Mouse (Mus musculus): ENCODE measurements around the gene Slc22a20. TPM values are rescaled to one million over a fixed set of nuclear protein-coding genes. Genes with fewer than 3 reads are reported as not detected.

Slc22a20 gene
- total RNA-seq, 2 experiments from 2014 or later: not detected

- no peak for ATAC-seq (replicated peaks; ENCODE audit: low FRiP score, poor library complexity, severe bottlenecking)
Observed at GRCm38 (mm10) chr19:5928546-5928945, 57.4 kb downstream of the Slc22a20 start.

DNA sequence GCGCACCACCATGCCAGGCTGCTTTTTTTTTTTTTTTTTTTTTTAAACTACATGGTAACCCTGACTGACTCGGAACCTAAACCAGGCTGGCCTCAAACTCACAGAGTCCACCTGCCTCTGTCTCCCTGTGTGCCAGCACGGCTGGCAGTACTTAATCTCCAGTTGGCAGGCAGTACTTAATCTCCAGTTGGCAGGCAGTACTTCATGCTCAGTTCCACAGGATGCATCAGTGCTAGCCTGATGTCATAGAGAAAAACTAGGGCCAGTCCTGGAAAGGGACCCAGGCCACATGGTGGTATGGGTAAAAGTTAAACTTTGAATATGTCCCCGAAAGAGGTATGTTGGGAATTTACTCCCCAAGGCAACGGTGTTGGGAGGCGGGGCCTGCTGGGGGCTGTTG is 57.8 kb downstream of the Slc22a20 start:
- ATAC-seq (replicated peaks; ENCODE audit: low FRiP score, poor library complexity, severe bottlenecking): peak; percentile 50

- no peak for ATAC-seq (replicated peaks; ENCODE audit: low FRiP score, poor library complexity, severe bottlenecking)
Observed at GRCm38 (mm10) chr19:5927532-5927931, 58.4 kb downstream of the Slc22a20 start.

- no peak for ATAC-seq (replicated peaks; ENCODE audit: low FRiP score, poor library complexity, severe bottlenecking)
Observed at GRCm38 (mm10) chr19:5927026-5927425, 58.9 kb downstream of the Slc22a20 start.

DNA sequence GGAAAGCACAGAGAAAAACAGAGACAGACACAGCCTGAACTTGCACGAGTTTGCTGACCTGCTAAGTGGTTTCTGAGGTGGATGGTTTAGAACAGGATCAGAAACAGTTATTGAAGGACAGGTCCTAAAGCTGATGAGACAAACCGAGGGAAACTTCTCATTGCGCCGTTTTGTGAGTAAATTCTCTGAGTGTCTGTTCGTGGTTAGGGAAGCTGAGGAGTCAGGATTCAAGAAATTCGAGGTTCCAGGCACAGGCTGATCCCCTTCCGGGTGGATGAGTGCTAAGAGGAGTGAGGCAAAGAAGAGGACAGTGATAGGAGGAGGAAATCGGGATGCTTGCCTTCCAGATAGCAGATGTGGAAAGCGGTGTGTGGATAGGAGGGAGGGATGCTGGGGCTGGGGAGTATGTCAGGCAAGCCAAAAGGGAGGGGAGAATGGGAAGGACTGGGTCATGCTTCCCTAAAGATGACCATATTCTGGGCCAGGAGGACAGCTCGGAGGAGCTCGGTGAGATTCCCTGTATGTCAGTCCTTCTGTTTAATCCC is 60.6 kb downstream of the Slc22a20 start:
- no peak for ATAC-seq (replicated peaks; ENCODE audit: low FRiP score, poor library complexity, severe bottlenecking)

- peak; percentile 83 for ATAC-seq (replicated peaks; ENCODE audit: low FRiP score, poor library complexity, severe bottlenecking)
Observed at GRCm38 (mm10) chr19:5924713-5925093, 61.2 kb downstream of the Slc22a20 start, which contains the start of gene Cdc42ep2. TSS of gene Cdc42ep2 (minus strand) at chr19:5924816.

GRCm38 (mm10) chr19:5923990-5924712 is 61.8 kb downstream of the Slc22a20 start:
- peak; percentile 60 for ATAC-seq (replicated peaks; ENCODE audit: low FRiP score, poor library complexity, severe bottlenecking)

DNA sequence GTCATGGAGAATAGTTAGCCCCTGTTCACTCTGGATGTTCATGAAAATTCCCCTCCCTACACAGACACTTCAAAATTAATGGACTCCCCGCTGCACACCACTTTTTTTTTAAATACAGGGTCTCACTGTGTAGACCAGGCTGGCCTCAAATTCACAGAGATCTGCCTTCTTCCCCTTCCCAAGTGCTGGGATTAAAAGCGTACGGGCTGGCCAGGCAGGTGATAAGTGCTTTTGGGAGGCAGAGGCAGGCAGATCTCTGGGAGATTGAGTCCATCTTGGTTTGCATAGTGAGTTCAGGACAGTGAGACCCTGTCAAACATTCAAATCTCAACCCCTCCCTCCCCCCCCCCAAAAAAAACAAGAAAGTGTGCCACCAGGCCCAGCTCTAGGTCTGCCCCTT is 63.0 kb downstream of the Slc22a20 start:
- ATAC-seq (replicated peaks; ENCODE audit: low FRiP score, poor library complexity, severe bottlenecking): no peak

DNA sequence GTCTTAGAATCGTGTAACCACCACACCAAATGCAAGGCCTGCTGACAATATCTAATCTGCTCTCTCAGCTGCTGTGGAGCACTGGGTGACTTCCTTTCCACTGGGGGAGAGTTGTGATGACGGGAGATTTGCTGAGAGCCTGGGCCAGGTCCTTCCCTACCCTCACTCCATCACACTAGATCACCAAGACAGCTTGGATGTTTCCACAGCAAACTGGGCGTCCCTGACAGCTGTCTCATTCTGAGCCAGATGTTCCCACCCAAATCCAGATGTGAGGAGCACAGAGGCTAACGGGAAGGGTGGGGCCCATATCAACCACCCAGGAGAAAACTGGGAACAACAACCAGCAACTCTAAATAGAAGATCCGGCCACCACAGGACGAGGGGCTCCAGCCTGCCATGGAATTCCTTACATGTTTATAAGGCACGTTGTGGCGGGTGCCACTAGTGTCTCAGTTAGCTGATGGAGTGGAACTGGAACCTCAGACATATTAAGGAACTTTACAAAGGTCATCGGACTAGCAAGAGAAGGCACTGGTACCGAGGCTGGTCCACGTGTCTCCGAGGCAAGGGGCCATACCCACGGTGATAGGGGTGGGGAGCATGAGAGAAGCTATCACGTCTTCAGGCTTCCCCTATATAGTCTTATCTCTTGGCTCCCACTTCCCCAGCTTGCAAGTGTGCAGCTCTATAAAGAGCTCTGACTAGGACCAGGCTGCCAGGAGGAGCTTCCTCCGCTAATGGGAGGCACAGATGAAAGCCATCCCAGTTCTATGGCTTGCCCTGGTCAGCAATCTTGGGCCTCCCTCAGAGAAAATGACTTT is 63.6 kb downstream of the Slc22a20 start:
- peak; percentile 40 for ATAC-seq (replicated peaks; ENCODE audit: low FRiP score, poor library complexity, severe bottlenecking)

- peak; percentile 16; the same call in 1 of the 2 replicates for ATAC-seq (replicated peaks; ENCODE audit: low FRiP score, poor library complexity, severe bottlenecking)
Observed at GRCm38 (mm10) chr19:5921715-5922114, 64.2 kb downstream of the Slc22a20 start.

Other genes starting within 250 kb of the Slc22a20 start
- gene Ltbp3, start 245.2 kb downstream of the Slc22a20 start, total RNA-seq (2015; ENCODE audit: low replicate concordance): 0.63 TPM in 1 of 2 replicates, not detected in the other
- gene Ltbp3, start 245.2 kb downstream of the Slc22a20 start, total RNA-seq (2017; ENCODE audit: low replicate concordance): 0.68 TPM in 1 of 2 replicates, not detected in the other
- 8.2 and 12.9 TPM in 2 replicates for gene Scyl1, start 214.7 kb downstream of the Slc22a20 start, total RNA-seq (2015; ENCODE audit: low replicate concordance)
- gene Scyl1, start 214.7 kb downstream of the Slc22a20 start, total RNA-seq (2017; ENCODE audit: low replicate concordance): 9.1 and 11.9 TPM in 2 replicates
- 5.4 and 6.0 TPM in 2 replicates for gene Frmd8, start 110.9 kb downstream of the Slc22a20 start, total RNA-seq (2015; ENCODE audit: low replicate concordance)
- 4.2 and 6.8 TPM in 2 replicates for gene Frmd8, start 110.9 kb downstream of the Slc22a20 start, total RNA-seq (2017; ENCODE audit: low replicate concordance)
- gene Slc25a45, start 108.3 kb downstream of the Slc22a20 start, total RNA-seq (2015; ENCODE audit: low replicate concordance): 14.0 and 14.6 TPM in 2 replicates
- gene Slc25a45, start 108.3 kb downstream of the Slc22a20 start, total RNA-seq (2017; ENCODE audit: low replicate concordance): 10.0 and 11.3 TPM in 2 replicates
- gene Tigd3, start 92.0 kb downstream of the Slc22a20 start, total RNA-seq (2015; ENCODE audit: low replicate concordance): 0.38 and 1.0 TPM in 2 replicates
- 3.1 and 6.1 TPM in 2 replicates for gene Tigd3, start 92.0 kb downstream of the Slc22a20 start, total RNA-seq (2017; ENCODE audit: low replicate concordance)
- gene Dpf2, start 73.1 kb downstream of the Slc22a20 start, total RNA-seq (2015; ENCODE audit: low replicate concordance): 19.4 and 34.3 TPM in 2 replicates
- 58.8 and 71.4 TPM in 2 replicates for gene Dpf2, start 73.1 kb downstream of the Slc22a20 start, total RNA-seq (2017; ENCODE audit: low replicate concordance)
- 0.38 and 0.42 TPM in 2 replicates for gene Cdc42ep2, start 61.3 kb downstream of the Slc22a20 start, total RNA-seq (2015; ENCODE audit: low replicate concordance)
- 0.42 TPM in 1 of 2 replicates, not detected in the other for gene Cdc42ep2, start 61.3 kb downstream of the Slc22a20 start, total RNA-seq (2017; ENCODE audit: low replicate concordance)
- gene Pola2, start 21.9 kb downstream of the Slc22a20 start, total RNA-seq (2015; ENCODE audit: low replicate concordance): 24.5 and 44.0 TPM in 2 replicates
- gene Pola2, start 21.9 kb downstream of the Slc22a20 start, total RNA-seq (2017; ENCODE audit: low replicate concordance): 30.8 and 38.7 TPM in 2 replicates
- 18.1 and 23.8 TPM in 2 replicates for gene Capn1, start 29.8 kb upstream of the Slc22a20 start, total RNA-seq (2015; ENCODE audit: low replicate concordance)
- gene Capn1, start 29.8 kb upstream of the Slc22a20 start, total RNA-seq (2017; ENCODE audit: low replicate concordance): 34.8 and 43.7 TPM in 2 replicates
- gene Syvn1, start 60.4 kb upstream of the Slc22a20 start, total RNA-seq (2015; ENCODE audit: low replicate concordance): 35.5 and 43.0 TPM in 2 replicates
- 9.9 and 16.0 TPM in 2 replicates for gene Syvn1, start 60.4 kb upstream of the Slc22a20 start, total RNA-seq (2017; ENCODE audit: low replicate concordance)
- 10.0 and 15.3 TPM in 2 replicates for gene Mrpl49, start 71.6 kb upstream of the Slc22a20 start, total RNA-seq (2015; ENCODE audit: low replicate concordance)
- 8.1 and 10.2 TPM in 2 replicates for gene Mrpl49, start 71.6 kb upstream of the Slc22a20 start, total RNA-seq (2017; ENCODE audit: low replicate concordance)
- gene Fau, start 71.7 kb upstream of the Slc22a20 start, total RNA-seq (2015; ENCODE audit: low replicate concordance): 503 and 517 TPM in 2 replicates
- gene Fau, start 71.7 kb upstream of the Slc22a20 start, total RNA-seq (2017; ENCODE audit: low replicate concordance): 317 and 511 TPM in 2 replicates
- 1.3 and 2.7 TPM in 2 replicates for gene Znhit2, start 75.0 kb upstream of the Slc22a20 start, total RNA-seq (2015; ENCODE audit: low replicate concordance)
- gene Znhit2, start 75.0 kb upstream of the Slc22a20 start, total RNA-seq (2017; ENCODE audit: low replicate concordance): 2.5 and 6.3 TPM in 2 replicates
- 1.2 and 2.3 TPM in 2 replicates for gene Tm7sf2, start 82.2 kb upstream of the Slc22a20 start, total RNA-seq (2015; ENCODE audit: low replicate concordance)
- 0.98 and 4.2 TPM in 2 replicates for gene Tm7sf2, start 82.2 kb upstream of the Slc22a20 start, total RNA-seq (2017; ENCODE audit: low replicate concordance)
- 16.3 and 21.3 TPM in 2 replicates for gene Vps51, start 91.1 kb upstream of the Slc22a20 start, total RNA-seq (2015; ENCODE audit: low replicate concordance)
- 12.3 and 13.4 TPM in 2 replicates for gene Vps51, start 91.1 kb upstream of the Slc22a20 start, total RNA-seq (2017; ENCODE audit: low replicate concordance)
- not detected in 2 replicates for gene Tmem262, start 93.9 kb upstream of the Slc22a20 start, total RNA-seq (2015; ENCODE audit: low replicate concordance)
- gene Tmem262, start 93.9 kb upstream of the Slc22a20 start, total RNA-seq (2017; ENCODE audit: low replicate concordance): not detected in 2 replicates
- gene Gm28374, start 96.1 kb upstream of the Slc22a20 start, total RNA-seq (2015; ENCODE audit: low replicate concordance): not detected in 2 replicates
- gene Gm28374, start 96.1 kb upstream of the Slc22a20 start, total RNA-seq (2017; ENCODE audit: low replicate concordance): not detected in 2 replicates
- 0.77 and 3.8 TPM in 2 replicates for gene Zfpl1, start 98.8 kb upstream of the Slc22a20 start, total RNA-seq (2015; ENCODE audit: low replicate concordance)
- 5.0 and 7.8 TPM in 2 replicates for gene Zfpl1, start 98.8 kb upstream of the Slc22a20 start, total RNA-seq (2017; ENCODE audit: low replicate concordance)
- gene Cdca5, start 98.8 kb upstream of the Slc22a20 start, total RNA-seq (2015; ENCODE audit: low replicate concordance): 10.2 and 21.3 TPM in 2 replicates
- gene Cdca5, start 98.8 kb upstream of the Slc22a20 start, total RNA-seq (2017; ENCODE audit: low replicate concordance): 8.1 and 11.6 TPM in 2 replicates
- gene AC131692.1, start 108.3 kb upstream of the Slc22a20 start, total RNA-seq (2015; ENCODE audit: low replicate concordance): not detected in 2 replicates
- gene AC131692.1, start 108.3 kb upstream of the Slc22a20 start, total RNA-seq (2017; ENCODE audit: low replicate concordance): 2.6 and 3.2 TPM in 2 replicates
- gene Naaladl1, start 119.6 kb upstream of the Slc22a20 start, total RNA-seq (2015; ENCODE audit: low replicate concordance): 0.58 and 1.0 TPM in 2 replicates
- 0.26 TPM in 1 of 2 replicates, not detected in the other for gene Naaladl1, start 119.6 kb upstream of the Slc22a20 start, total RNA-seq (2017; ENCODE audit: low replicate concordance)
- gene Sac3d1, start 132.5 kb upstream of the Slc22a20 start, total RNA-seq (2015; ENCODE audit: low replicate concordance): 6.3 and 10.2 TPM in 2 replicates
- 3.7 and 6.1 TPM in 2 replicates for gene Sac3d1, start 132.5 kb upstream of the Slc22a20 start, total RNA-seq (2017; ENCODE audit: low replicate concordance)
- gene Snx15, start 142.2 kb upstream of the Slc22a20 start, total RNA-seq (2015; ENCODE audit: low replicate concordance): 115 and 175 TPM in 2 replicates
- 111 and 128 TPM in 2 replicates for gene Snx15, start 142.2 kb upstream of the Slc22a20 start, total RNA-seq (2017; ENCODE audit: low replicate concordance)
- not detected in 2 replicates for gene Batf2, start 154.8 kb upstream of the Slc22a20 start, total RNA-seq (2015; ENCODE audit: low replicate concordance)
- gene Batf2, start 154.8 kb upstream of the Slc22a20 start, total RNA-seq (2017; ENCODE audit: low replicate concordance): 2.4 TPM in 1 of 2 replicates, not detected in the other
- 3.7 and 11.9 TPM in 2 replicates for gene Arl2, start 155.4 kb upstream of the Slc22a20 start, total RNA-seq (2015; ENCODE audit: low replicate concordance)
- gene Arl2, start 155.4 kb upstream of the Slc22a20 start, total RNA-seq (2017; ENCODE audit: low replicate concordance): 3.7 and 5.3 TPM in 2 replicates
- gene Majin, start 198.2 kb upstream of the Slc22a20 start, total RNA-seq (2015; ENCODE audit: low replicate concordance): not detected in 2 replicates
- gene Majin, start 198.2 kb upstream of the Slc22a20 start, total RNA-seq (2017; ENCODE audit: low replicate concordance): not detected in 2 replicates
- gene Gpha2, start 240.2 kb upstream of the Slc22a20 start, total RNA-seq (2015; ENCODE audit: low replicate concordance): not detected in 2 replicates
- not detected in 2 replicates for gene Gpha2, start 240.2 kb upstream of the Slc22a20 start, total RNA-seq (2017; ENCODE audit: low replicate concordance)
- 45.5 and 51.0 TPM in 2 replicates for gene Ppp2r5b, start 249.7 kb upstream of the Slc22a20 start, total RNA-seq (2015; ENCODE audit: low replicate concordance)
- gene Ppp2r5b, start 249.7 kb upstream of the Slc22a20 start, total RNA-seq (2017; ENCODE audit: low replicate concordance): 117 and 295 TPM in 2 replicates